Mouse (Mus musculus) cerebellum, postnatal 4 days (tissue): ENCODE measurements around the gene Acox3.

Source experiments
- DNase-seq, 2 experiments: peaks; one replicate each; pipeline ENCODE4 v3.0.0; 2022; ENCODE audit warnings: low spot score in 2 of 2, mixed read lengths in 1 of 2

Gene Acox3

GRCm38 (mm10) chr5:35648230-35648629 lies 65.4 kb downstream of the Acox3 start:
- no peak for DNase-seq

GRCm38 (mm10) chr5:35652319-35652718 lies 69.5 kb downstream of the Acox3 start:
- DNase-seq, result no peak

- DNase-seq, result no peak
These were observed 70.0 kb downstream of the Acox3 start for GRCm38 (mm10) chr5:35652872-35653271.

- DNase-seq, result no peak
These were observed 71.0 kb downstream of the Acox3 start for GRCm38 (mm10) chr5:35653743-35654395.

GRCm38 (mm10) chr5:35655753-35656485 lies 73.1 kb downstream of the Acox3 start:
- no peak for DNase-seq

- DNase-seq, result no peak
These were observed 76.7 kb downstream of the Acox3 start for GRCm38 (mm10) chr5:35659503-35659902.

- DNase-seq, result no peak
These were observed 78.4 kb downstream of the Acox3 start for GRCm38 (mm10) chr5:35661210-35661609.

GRCm38 (mm10) chr5:35662021-35662545 lies 79.2 kb downstream of the Acox3 start:
- no peak for DNase-seq
